Mouse (Mus musculus): ENCODE measurements at regions not wholly inside any gene's neighbourhood (a gene's known extent, or its start where the extent isn't known, plus 50 kb on each side); places are given as distances from the start of the nearest gene placed in this dataset.
"Not testable (repeated sequence)": the region's sequence is repeated elsewhere in the genome, so short reads cannot be mapped to it uniquely, and the experiment has no call there.

- TF ChIP-seq CTCF (IDR thresholded peaks at IDR 0.05; ENCODE audit: low read depth); EP300 (optimal IDR thresholded peaks at IDR 0.05): not testable (repeated sequence)
Observed at GRCm38 (mm10) chr3:96373600-96374342, 78.3 kb downstream of the BC107364 start.
